11 mouse cellular contexts compared by ENCODE assay signal in genomic region chr3:102366188-102366587, GRCm38 (mm10).
DNase-seq lines count a peak whose midpoint lies in the region; ATAC-seq and TF ChIP-seq lines count a peak whose summit lies in the region.
"Had no signal": no experiment of that assay in that cellular context is flagged by ENCODE, and none has a peak within 500 bp of the region (broad histone marks: within the 10 kb centered on the region; RNA-seq: fewer than 3 reads in every experiment).

No protein-coding gene starts in this region.

- no peak for TF ChIP-seq POLR2A in embryonic fibroblast, embryonic 13.5 days (IDR thresholded peaks at IDR 0.05; ENCODE audit: low read depth, low read length)

- peak overlapping the region; percentile 60; the same call in 1 of the 2 replicates for H3K27ac ChIP-seq in embryonic fibroblast, embryonic 13.5 days (ENCODE audit: insufficient read depth, low read length)
- no peak overlapping the region for H3K27ac ChIP-seq in intestine, postnatal 0 days (ENCODE audit: low read depth, low read length)
- H3K27ac ChIP-seq: hindbrain, embryonic 15.5 days; neural tube, embryonic 13.5 days had no signal

- H3K27me3 ChIP-seq in intestine, postnatal 0 days (replicated peaks; ENCODE audit: control insufficient read depth, insufficient read depth, low read length) = no peaks in the 10 kb centered on the region

- no peaks in the 10 kb centered on the region for H3K9me3 ChIP-seq in intestine, postnatal 0 days (ENCODE audit: control insufficient read depth)
- H3K9me3 ChIP-seq: hindbrain, embryonic 15.5 days; neural tube, embryonic 13.5 days had no signal

- TF ChIP-seq CTCF in embryonic fibroblast, embryonic 13.5 days (IDR thresholded peaks at IDR 0.05; ENCODE audit: borderline replicate concordance, insufficient read depth, low read length) = no peak
- no peak for TF ChIP-seq CTCF in intestine, postnatal 0 days (IDR thresholded peaks at IDR 0.05; ENCODE audit: low read depth)

- no peaks in the 10 kb centered on the region for H3K36me3 ChIP-seq in intestine, postnatal 0 days (ENCODE audit: control insufficient read depth, insufficient read depth)
- H3K36me3 ChIP-seq: hindbrain, embryonic 15.5 days; neural tube, embryonic 13.5 days had no signal

- no peak overlapping the region for H3K4me3 ChIP-seq in embryonic fibroblast, embryonic 13.5 days (ENCODE audit: insufficient read depth, low read length)
- no peak overlapping the region for H3K4me3 ChIP-seq in intestine, postnatal 0 days (ENCODE audit: low read depth, low read length)
- H3K4me3 ChIP-seq: hindbrain, embryonic 15.5 days; neural tube, embryonic 13.5 days had no signal

- ATAC-seq in intestine, postnatal 0 days = no peak

- 63% methylated on average over 6 of the region's 6 CpGs for WGBS in intestine, postnatal 0 days

- DNase-seq in gastrocnemius, postnatal 14 days = peak; percentile 13
- no peak for DNase-seq in gastrocnemius, postnatal 10 days
- DNase-seq in heart, postnatal 25 days (ENCODE audit: low spot score) = peak; percentile 76
- peak; percentile 75 to 83 for DNase-seq in kidney, postnatal 4 days
- DNase-seq in right cerebral cortex, adult 18-20 months = no peak
- DNase-seq in cerebellum, adult 11-12 months = no peak
- DNase-seq: cerebellum, adult 9-11 months had no signal

- H3K4me2 ChIP-seq in intestine, postnatal 0 days (replicated peaks; ENCODE audit: low read depth) = no peak overlapping the region
- H3K4me2 ChIP-seq: hindbrain, embryonic 15.5 days; neural tube, embryonic 13.5 days had no signal

- H3K9ac ChIP-seq in intestine, postnatal 0 days (ENCODE audit: low read depth, low read length) = no peak overlapping the region
- H3K9ac ChIP-seq: hindbrain, embryonic 15.5 days; neural tube, embryonic 13.5 days had no signal

- intact Hi-C loops in gastrocnemius, postnatal 14 days (cut with DNase I; ENCODE audit: low total_unique reads) = no loop called here
- intact Hi-C loops in heart, postnatal 25 days (cut with DNase I) = no loop called here

- peaks cover 12% of the 10 kb centered on the region for H3K4me1 ChIP-seq in embryonic fibroblast, embryonic 13.5 days (ENCODE audit: control insufficient read depth, insufficient read depth, low read length)
- no peaks in the 10 kb centered on the region for H3K4me1 ChIP-seq in intestine, postnatal 0 days (replicated peaks; ENCODE audit: control insufficient read depth, insufficient read depth, low read length)
- H3K4me1 ChIP-seq: hindbrain, embryonic 15.5 days; neural tube, embryonic 13.5 days had no signal

Comparison
In these comparisons a context has a peak if more than half of its experiments do, and no peak if none do; other contexts are left out.
1. DNase-seq: peak in gastrocnemius, postnatal 14 days (single experiment), heart, postnatal 25 days (single experiment) and kidney, postnatal 4 days (2 of 2); none in gastrocnemius, postnatal 10 days (single experiment), right cerebral cortex, adult 18-20 months (single experiment) and cerebellum, adult 11-12 months (single experiment).